8 mouse cellular contexts compared by ENCODE assay signal in genomic region chr2:76675451-76675850, GRCm38 (mm10). TPM values are rescaled to one million over a fixed set of nuclear protein-coding genes. Genes with fewer than 3 reads are reported as not detected.
A peak's percentile ranks its signal among the peaks of the same experiment; 100 is the strongest.
DNase-seq lines count a peak whose midpoint lies in the region; ATAC-seq and TF ChIP-seq lines count a peak whose summit lies in the region.

No protein-coding gene starts in this region.

- peak overlapping the region; percentile 76 for H3K4me3 ChIP-seq in lung, embryonic 16.5 days (ENCODE audit: low read length)
- H3K4me3 ChIP-seq in bone marrow, adult 2 months (replicated peaks; ENCODE audit: control insufficient read depth, low read depth, low read length) = peak overlapping the region; percentile 81
- H3K4me3 ChIP-seq in embryonic fibroblast, embryonic 13.5 days (ENCODE audit: insufficient read depth, low read length) = peak overlapping the region; percentile 99
- H3K4me3 ChIP-seq in limb, embryonic 10.5 days = peak overlapping the region; percentile 88
- peak overlapping the region; percentile 76 for H3K4me3 ChIP-seq in neural tube, embryonic 15.5 days (replicated peaks)

- ATAC-seq in lung, embryonic 16.5 days (ENCODE audit: low read depth) = peak; percentile 31
- peak; percentile 40 for ATAC-seq in neural tube, embryonic 15.5 days (ENCODE audit: low FRiP score)

- DNase-seq in lung, postnatal 25 days (ENCODE audit: low spot score) = no peak
- peak; percentile 68 for DNase-seq in limb, embryonic 10.5 days (ENCODE audit: low spot score)
- no peak for DNase-seq in adrenal gland, postnatal 14 days
- DNase-seq in urinary bladder, postnatal 25 days (ENCODE audit: low spot score) = no peak

- H3K9ac ChIP-seq in lung, embryonic 16.5 days (ENCODE audit: low read length) = peak overlapping the region; percentile 84
- peak overlapping the region; percentile 86 for H3K9ac ChIP-seq in neural tube, embryonic 15.5 days (replicated peaks)

- H3K4me1 ChIP-seq in lung, embryonic 16.5 days (replicated peaks; ENCODE audit: control insufficient read depth, insufficient read depth, low read length) = peaks cover 27% of the 10 kb centered on the region
- no peaks in the 10 kb centered on the region; the same call in 1 of the 2 replicates for H3K4me1 ChIP-seq in bone marrow, adult 2 months (ENCODE audit: control insufficient read depth, insufficient read depth, low read length)
- 0 out of 2 replicates have a peak, but pooled peaks cover 4% of the 10 kb centered on the region for H3K4me1 ChIP-seq in embryonic fibroblast, embryonic 13.5 days (ENCODE audit: control insufficient read depth, insufficient read depth, low read length)
- H3K4me1 ChIP-seq in limb, embryonic 10.5 days = peaks cover 35% of the 10 kb centered on the region
- H3K4me1 ChIP-seq in neural tube, embryonic 15.5 days = peaks cover 44% of the 10 kb centered on the region

- H3K9me3 ChIP-seq in lung, embryonic 16.5 days (ENCODE audit: control insufficient read depth, low read length) = no peaks in the 10 kb centered on the region
- H3K9me3 ChIP-seq in limb, embryonic 10.5 days (replicated peaks) = no peaks in the 10 kb centered on the region
- H3K9me3 ChIP-seq in neural tube, embryonic 15.5 days (replicated peaks) = no peaks in the 10 kb centered on the region

- H3K27me3 ChIP-seq in lung, embryonic 16.5 days (ENCODE audit: control insufficient read depth, insufficient read depth, low read depth, low read length) = no peaks in the 10 kb centered on the region
- no peaks in the 10 kb centered on the region for H3K27me3 ChIP-seq in limb, embryonic 10.5 days (ENCODE audit: low read depth, poor library complexity, severe bottlenecking)
- no peaks in the 10 kb centered on the region for H3K27me3 ChIP-seq in neural tube, embryonic 15.5 days (replicated peaks)

- no peak for TF ChIP-seq POLR2A in bone marrow, adult 2 months (IDR thresholded peaks at IDR 0.05; ENCODE audit: borderline replicate concordance, control insufficient read depth, low read depth, low read length)
- no peak for TF ChIP-seq POLR2A in embryonic fibroblast, embryonic 13.5 days (IDR thresholded peaks at IDR 0.05; ENCODE audit: low read depth, low read length)

- H3K27ac ChIP-seq in lung, embryonic 16.5 days (ENCODE audit: low read length) = peak overlapping the region; percentile 60
- H3K27ac ChIP-seq in bone marrow, adult 2 months (ENCODE audit: control insufficient read depth, insufficient read depth, low read depth, low read length, poor library complexity) = peak overlapping the region; percentile 36; the same call in 1 of the 2 replicates
- H3K27ac ChIP-seq in embryonic fibroblast, embryonic 13.5 days (ENCODE audit: insufficient read depth, low read length) = no peak overlapping the region
- H3K27ac ChIP-seq in limb, embryonic 10.5 days = peak overlapping the region; percentile 91
- peak overlapping the region; percentile 85 for H3K27ac ChIP-seq in neural tube, embryonic 15.5 days (replicated peaks)

- TF ChIP-seq CTCF in bone marrow, adult 2 months (IDR thresholded peaks at IDR 0.05; ENCODE audit: control insufficient read depth, insufficient read depth, low read length) = no peak
- TF ChIP-seq CTCF in embryonic fibroblast, embryonic 13.5 days (IDR thresholded peaks at IDR 0.05; ENCODE audit: borderline replicate concordance, insufficient read depth, low read length) = no peak

- no peaks in the 10 kb centered on the region for H3K36me3 ChIP-seq in lung, embryonic 16.5 days (ENCODE audit: control insufficient read depth, insufficient read depth, low read length)
- peaks cover 26% of the 10 kb centered on the region for H3K36me3 ChIP-seq in limb, embryonic 10.5 days
- H3K36me3 ChIP-seq in neural tube, embryonic 15.5 days = peaks cover 4% of the 10 kb centered on the region; the same call in 1 of the 2 replicates

- peak overlapping the region; percentile 58 for H3K4me2 ChIP-seq in lung, embryonic 16.5 days (ENCODE audit: low read depth, low read length)
- H3K4me2 ChIP-seq in neural tube, embryonic 15.5 days = peak overlapping the region; percentile 72

- WGBS in lung, embryonic 16.5 days = 0% methylated on average over 19 of the region's 44 CpGs
- under 1% methylated on average over 38 of the region's 44 CpGs for WGBS in bone marrow, adult 2 months
- WGBS in limb, embryonic 10.5 days = under 1% methylated on average over 44 of the region's 44 CpGs
- WGBS in neural tube, embryonic 15.5 days = under 1% methylated on average over 42 of the region's 44 CpGs

RNA-seq across cellular contexts. Expression of gene Plekha3, which starts 0.4 kb away (rescaled TPM):
- 3.9 TPM in 2 replicates for polyA plus RNA-seq in lung, embryonic 16.5 days (2015; fragmentation: Nextera tagmentation; extraction: Ambion mirVana)
- polyA plus RNA-seq in bone marrow, adult 2 months (2011; ENCODE audit: insufficient read depth, insufficient read length, low replicate concordance, missing spikeins) = 6.1 and 8.5 TPM in 2 replicates
- polyA plus RNA-seq in embryonic fibroblast, embryonic 13.5 days (2011; ENCODE audit: insufficient read length, low read depth, missing spikeins) = 41.0 and 47.5 TPM in 2 replicates
- 12.4 and 12.6 TPM in 2 replicates for polyA plus RNA-seq in limb, embryonic 10.5 days (2016; fragmentation: Nextera tagmentation; extraction: Ambion mirVana)
- polyA plus RNA-seq in neural tube, embryonic 15.5 days (2015; fragmentation: Nextera tagmentation; extraction: Ambion mirVana) = 11.0 and 12.5 TPM in 2 replicates
- total RNA-seq in adrenal gland, postnatal 14 days (2021) = 36.0 and 37.7 TPM in 2 replicates

RNA-seq across cellular contexts. Expression of gene Fkbp7, which starts 2.5 kb away (rescaled TPM):
- polyA plus RNA-seq in lung, embryonic 16.5 days (2015; fragmentation: Nextera tagmentation; extraction: Ambion mirVana) = 73.5 and 79.7 TPM in 2 replicates
- 3.0 and 17.8 TPM in 2 replicates for polyA plus RNA-seq in bone marrow, adult 2 months (2011; ENCODE audit: insufficient read depth, insufficient read length, low replicate concordance, missing spikeins)
- polyA plus RNA-seq in embryonic fibroblast, embryonic 13.5 days (2011; ENCODE audit: insufficient read length, low read depth, missing spikeins) = 93.4 and 122 TPM in 2 replicates
- 22.0 and 31.4 TPM in 2 replicates for polyA plus RNA-seq in limb, embryonic 10.5 days (2016; fragmentation: Nextera tagmentation; extraction: Ambion mirVana)
- 20.8 and 24.1 TPM in 2 replicates for polyA plus RNA-seq in neural tube, embryonic 15.5 days (2015; fragmentation: Nextera tagmentation; extraction: Ambion mirVana)
- 30.2 and 32.7 TPM in 2 replicates for total RNA-seq in adrenal gland, postnatal 14 days (2021)

RNA-seq across cellular contexts. Expression of gene Pjvk, which starts 27.2 kb away (rescaled TPM):
- 0.23 and 0.63 TPM in 2 replicates for polyA plus RNA-seq in lung, embryonic 16.5 days (2015; fragmentation: Nextera tagmentation; extraction: Ambion mirVana)
- not detected in 2 replicates for polyA plus RNA-seq in bone marrow, adult 2 months (2011; ENCODE audit: insufficient read depth, insufficient read length, low replicate concordance, missing spikeins)
- polyA plus RNA-seq in embryonic fibroblast, embryonic 13.5 days (2011; ENCODE audit: insufficient read length, low read depth, missing spikeins) = not detected in 2 replicates
- 0.65 and 1.0 TPM in 2 replicates for polyA plus RNA-seq in limb, embryonic 10.5 days (2016; fragmentation: Nextera tagmentation; extraction: Ambion mirVana)
- 0.45 and 0.65 TPM in 2 replicates for polyA plus RNA-seq in neural tube, embryonic 15.5 days (2015; fragmentation: Nextera tagmentation; extraction: Ambion mirVana)
- not detected in 2 replicates for total RNA-seq in adrenal gland, postnatal 14 days (2021)

RNA-seq across cellular contexts. Expression of gene Prkra, which starts 27.6 kb away (rescaled TPM):
- polyA plus RNA-seq in lung, embryonic 16.5 days (2015; fragmentation: Nextera tagmentation; extraction: Ambion mirVana) = 63.9 and 67.5 TPM in 2 replicates
- polyA plus RNA-seq in bone marrow, adult 2 months (2011; ENCODE audit: insufficient read depth, insufficient read length, low replicate concordance, missing spikeins) = 8.1 and 11.5 TPM in 2 replicates
- polyA plus RNA-seq in embryonic fibroblast, embryonic 13.5 days (2011; ENCODE audit: insufficient read length, low read depth, missing spikeins) = 29.2 and 35.1 TPM in 2 replicates
- polyA plus RNA-seq in limb, embryonic 10.5 days (2016; fragmentation: Nextera tagmentation; extraction: Ambion mirVana) = 76.4 and 91.0 TPM in 2 replicates
- 87.7 and 98.9 TPM in 2 replicates for polyA plus RNA-seq in neural tube, embryonic 15.5 days (2015; fragmentation: Nextera tagmentation; extraction: Ambion mirVana)
- total RNA-seq in adrenal gland, postnatal 14 days (2021) = 25.9 and 26.8 TPM in 2 replicates
